Mouse (Mus musculus) forebrain, embryonic 11.5 days (tissue): ENCODE measurements around the gene Cdca8. TPM values are rescaled to one million over a fixed set of nuclear protein-coding genes. Genes with fewer than 3 reads are reported as not detected.
"Not testable (repeated sequence)": the region's sequence is repeated elsewhere in the genome, so short reads cannot be mapped to it uniquely, and the experiment has no call there.

Experiments used
- ATAC-seq: fragments of 200-750 bp; cut with Nextera tagmentation; replicated peaks from 2 replicates; pipeline ENCODE4 v1.8.0; 2017; ENCODE audit warnings: moderate TSS enrichment; ENCODE audit not compliant: low FRiP score
- DNase-seq: peaks from one replicate; pipeline ENCODE4 v3.0.0-alpha.2; 2017; ENCODE audit warnings: low spot score
- H3K27ac ChIP-seq: fragments of 300-500 bp; sonication (generic); 2 replicates; pipeline ENCODE4 v1.5.1; 2014; ENCODE audit warnings: low read depth, low read length
- H3K27me3 ChIP-seq: fragments of 300-500 bp; sonication (generic); 2 replicates; pipeline ENCODE4 v1.6.1; 2014; ENCODE audit warnings: mild to moderate bottlenecking, low read length, mixed read lengths; ENCODE audit not compliant: control insufficient read depth, insufficient read depth
- H3K36me3 ChIP-seq: fragments of 300-500 bp; sonication (generic); 2 replicates; pipeline ENCODE4 v1.6.1; 2014; ENCODE audit warnings: mild to moderate bottlenecking, low read length, moderate library complexity, mixed read lengths; ENCODE audit not compliant: control insufficient read depth, insufficient read depth
- H3K4me1 ChIP-seq: fragments of 300-500 bp; sonication (generic); replicated peaks from 2 replicates; pipeline ENCODE4 v1.6.1; 2014; ENCODE audit warnings: low read length, mixed read lengths; ENCODE audit not compliant: control insufficient read depth, insufficient read depth
- H3K4me2 ChIP-seq: fragments of 300-500 bp; sonication (generic); 2 replicates; pipeline ENCODE4 v1.6.1; 2014; ENCODE audit warnings: low read depth, mild to moderate bottlenecking, low read length, moderate library complexity, mixed read lengths; ENCODE audit not compliant: severe bottlenecking
- H3K4me3 ChIP-seq: fragments of 300-500 bp; sonication (generic); 2 replicates; pipeline ENCODE4 v1.5.1; 2014; ENCODE audit warnings: low read depth, low read length
- H3K9ac ChIP-seq: fragments of 300-500 bp; sonication (generic); 2 replicates; pipeline ENCODE4 v1.6.1; 2014; ENCODE audit warnings: low read length
- H3K9me3 ChIP-seq: fragments of 300-500 bp; sonication (generic); 2 replicates; pipeline ENCODE4 v1.6.1; 2016; ENCODE audit warnings: low read length, mixed read lengths; ENCODE audit not compliant: control insufficient read depth
- WGBS: fragments of 180-500 bp; shearing (Covaris S2); extraction: QIAGEN DNeasy Blood & Tissue Kit; methylation state at CpG from one replicate; pipeline ENCODE4 v1.1.7; 2014; 5-methylcytosine and 5-hydroxymethylcytosine counted together
- polyA plus RNA-seq: library from polyadenylated mRNA; unstranded; fragments of >200 nt; fragmentation: Nextera tagmentation; extraction: Ambion mirVana; gene quantifications from 2 replicates; pipeline ENCODE4 v1.2.1, GENCODE M21; 2014

Cdca8 gene
- 284 and 293 TPM in 2 replicates for polyA plus RNA-seq

DNA sequence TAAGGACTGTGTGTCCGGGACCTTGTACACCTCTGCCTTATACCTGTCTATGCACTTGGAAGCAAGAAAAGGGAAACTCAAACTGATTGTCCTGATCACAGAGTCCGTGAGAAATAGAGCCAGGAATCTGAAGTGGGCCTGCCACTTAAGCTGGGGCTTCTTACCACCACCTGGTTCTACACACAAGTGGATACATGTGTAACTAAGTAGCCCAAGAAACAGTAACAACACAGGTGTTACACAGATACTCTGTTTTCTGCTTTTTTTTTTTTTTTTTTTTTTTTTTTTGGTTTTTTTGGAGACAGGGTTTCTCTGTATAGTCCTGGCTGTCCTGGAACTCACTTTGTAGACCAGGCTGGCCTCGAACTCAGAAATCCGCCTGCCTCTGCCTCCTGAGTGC, at the start of gene Cdca8:
Gene Cdca8, minus strand, starts transcription at position 101 of the 400 bp plus-strand sequence.
- not testable (repeated sequence) for H3K4me2 ChIP-seq, DNase-seq, H3K9me3 ChIP-seq, H3K36me3 ChIP-seq, H3K9ac ChIP-seq, H3K27ac ChIP-seq, H3K27me3 ChIP-seq, H3K4me3 ChIP-seq, ATAC-seq
- H3K4me1 ChIP-seq: peaks cover 14% of the 10 kb centered on the region
- WGBS: 87% methylated on average over 4 of the region's 4 CpGs

DNA sequence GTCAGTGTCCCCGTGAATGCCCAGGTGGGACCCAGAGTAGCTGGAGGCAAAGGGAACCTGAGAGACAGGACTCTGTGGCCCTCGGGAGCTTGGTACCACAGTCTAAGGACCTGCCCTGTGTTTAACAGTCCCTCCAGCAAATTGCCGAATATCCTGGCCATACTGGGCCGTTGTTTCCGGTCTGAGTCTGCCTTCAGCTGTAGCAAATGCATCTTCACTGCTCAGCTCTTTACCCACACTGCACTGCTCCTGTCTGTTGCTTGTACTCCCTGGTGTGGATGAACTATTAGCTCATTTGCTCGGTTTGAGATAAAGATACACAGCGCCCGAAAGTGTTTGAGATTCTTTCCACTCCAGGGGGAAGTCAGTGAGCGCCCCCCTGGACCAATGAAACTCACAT, 49.3 kb upstream of the Cdca8 start:
- ATAC-seq (no peak), DNase-seq (no peak)
- H3K4me1 ChIP-seq: peaks cover 25% of the 10 kb centered on the region
- H3K27me3 ChIP-seq: peaks cover 53% of the 10 kb centered on the region
- WGBS: 16% methylated on average over 9 of the region's 9 CpGs
- peak overlapping the region; percentile 31; the same call in 1 of the 2 replicates for H3K4me2 ChIP-seq
- peak overlapping the region; percentile 30 for H3K9ac ChIP-seq
- no peaks in the 10 kb centered on the region for H3K36me3 ChIP-seq
- peak overlapping the region; percentile 21; the same call in 1 of the 2 replicates for H3K27ac ChIP-seq
- no peaks in the 10 kb centered on the region for H3K9me3 ChIP-seq
- H3K4me3 ChIP-seq: peak overlapping the region; percentile 47; the same call in 1 of the 2 replicates

- H3K4me3 ChIP-seq: peak overlapping the region; percentile 47
- H3K27me3 ChIP-seq: peaks cover 56% of the 10 kb centered on the region
- DNase-seq (no peak), ATAC-seq (no peak)
- H3K4me2 ChIP-seq: peak overlapping the region; percentile 29
- WGBS: 9% methylated on average over 10 of the region's 10 CpGs
- peak overlapping the region; percentile 30; the same call in 1 of the 2 replicates for H3K9ac ChIP-seq
- H3K9me3 ChIP-seq: no peaks in the 10 kb centered on the region
- H3K4me1 ChIP-seq: peaks cover 25% of the 10 kb centered on the region
- no peak overlapping the region for H3K27ac ChIP-seq
- H3K36me3 ChIP-seq: no peaks in the 10 kb centered on the region
Measured at GRCm38 (mm10) chr4:124987711-124988097, 48.6 kb upstream of the Cdca8 start.

DNA sequence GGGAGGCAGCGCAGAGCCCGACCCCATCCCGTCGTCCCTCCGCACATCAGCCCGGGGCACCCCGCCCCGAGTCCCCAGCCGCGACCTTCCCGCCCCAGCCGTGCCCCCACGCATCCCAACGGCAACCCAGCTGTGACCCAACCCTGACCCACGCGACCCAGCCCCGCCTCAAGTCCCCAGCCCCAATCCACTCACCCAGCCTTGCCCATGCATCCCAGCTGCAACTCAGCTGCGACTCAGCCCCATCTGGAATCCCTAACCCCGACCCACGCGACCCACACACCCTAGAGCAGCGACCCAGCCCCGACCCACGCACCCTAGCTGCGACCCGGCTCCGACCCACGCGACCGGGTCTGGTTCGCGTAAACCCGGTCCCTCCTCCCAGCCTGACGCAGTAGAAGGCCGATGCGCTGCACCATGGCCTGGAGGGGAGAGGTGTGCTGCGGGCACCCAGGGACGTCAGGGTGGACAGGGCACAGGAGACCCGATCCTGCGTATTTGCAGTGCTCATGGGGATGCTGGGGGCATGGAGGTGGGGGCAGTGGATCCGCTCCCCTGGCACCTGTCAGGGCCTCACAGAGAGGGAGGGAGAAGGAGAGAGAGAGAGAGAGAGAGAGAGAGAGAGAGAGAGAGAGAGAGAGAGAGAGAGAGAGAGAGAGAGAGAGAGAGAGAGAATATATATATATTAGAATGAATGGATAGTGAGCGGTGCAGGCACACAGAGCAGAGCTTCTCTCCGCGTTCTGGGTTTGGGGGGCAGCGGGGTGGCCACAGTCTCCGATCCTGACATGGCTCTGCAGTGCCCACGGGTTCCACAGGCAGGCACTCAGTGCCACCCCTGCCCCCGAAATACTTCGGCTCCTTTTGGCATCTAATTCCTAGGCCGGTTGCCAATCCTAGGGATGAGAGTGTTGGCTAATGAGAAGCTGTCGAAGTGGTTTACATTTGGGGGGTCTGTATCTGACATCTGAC, 47.9 kb upstream of the Cdca8 start:
- H3K4me1 ChIP-seq: peaks cover 25% of the 10 kb centered on the region
- peak; percentile 63 for DNase-seq

GRCm38 (mm10) chr4:124985671-124986602, 46.8 kb upstream of the Cdca8 start, which contains the start of gene Rspo1:
TSS of gene Rspo1 (plus strand) at chr4:124986430.
- H3K4me1 ChIP-seq: peaks cover 25% of the 10 kb centered on the region
- ATAC-seq: peak; percentile 38

More for the DNA sequence above, 47.9 kb upstream of the Cdca8 start:
- Histone ChIP-seq H3K4me2 (peak overlapping the region; percentile 52), H3K27me3 (peaks cover 56% of the 10 kb centered on the region), H3K9me3 (no peaks in the 10 kb centered on the region), H3K4me3 (peak overlapping the region; percentile 47), H3K9ac (peak overlapping the region; percentile 59), H3K27ac (peak overlapping the region; percentile 37; the same call in 1 of the 2 replicates), H3K36me3 (no peaks in the 10 kb centered on the region)
- WGBS: 4% methylated on average over 48 of the region's 51 CpGs
- no peak; the same call in 1 of the 2 replicates for ATAC-seq

DNA sequence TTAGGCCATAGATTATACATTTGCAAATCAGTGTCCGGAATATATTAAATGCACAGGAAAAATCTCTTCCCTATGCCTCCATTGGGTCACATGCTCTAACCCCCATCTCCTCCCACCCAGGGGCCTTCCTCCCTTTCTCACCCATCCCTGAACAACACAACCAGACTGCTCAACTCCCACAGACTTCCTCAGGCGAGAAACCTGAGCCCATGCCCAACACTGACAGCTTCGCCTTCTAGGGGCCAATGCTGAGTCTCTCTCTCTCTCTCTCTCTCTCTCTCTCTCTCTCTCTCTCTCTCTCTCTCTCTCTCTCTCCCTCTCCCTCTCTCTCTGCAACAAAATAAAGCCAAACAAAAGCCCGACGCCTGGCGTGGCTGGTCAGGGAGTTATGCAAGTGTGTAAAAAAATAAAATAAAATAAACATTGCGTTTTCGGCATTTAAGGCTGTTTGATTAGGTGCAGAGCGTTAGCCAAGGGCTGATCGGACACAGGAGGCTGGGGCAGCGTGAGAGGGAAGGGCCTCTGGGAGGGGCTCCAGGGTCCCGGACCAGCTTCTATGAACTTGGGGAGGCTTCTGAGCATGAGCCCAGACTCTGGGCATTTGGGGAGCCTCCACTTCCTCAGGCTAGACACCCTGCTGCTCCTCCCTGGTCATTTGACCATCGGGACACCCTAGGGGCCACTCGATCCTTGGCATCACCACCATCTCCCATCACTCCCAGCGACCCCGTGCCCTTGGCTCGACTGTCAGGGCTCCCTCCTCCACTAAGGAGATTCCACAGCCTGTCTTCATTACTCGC, 46.0 kb upstream of the Cdca8 start:
- ATAC-seq (no peak), DNase-seq (peak; percentile 58)
- Histone ChIP-seq H3K27ac (no peak overlapping the region), H3K4me1 (peaks cover 18% of the 10 kb centered on the region), H3K4me2 (peak overlapping the region; percentile 52; the same call in 1 of the 2 replicates), H3K27me3 (peaks cover 56% of the 10 kb centered on the region), H3K4me3 (no peak overlapping the region; the same call in 1 of the 2 replicates), H3K9me3 (no peaks in the 10 kb centered on the region), H3K36me3 (no peaks in the 10 kb centered on the region), H3K9ac (0 out of 2 replicates have a peak overlapping the region, but pooled peaks have one; percentile 59)
- WGBS: 8% methylated on average over 18 of the region's 18 CpGs

More at GRCm38 (mm10) chr4:124985671-124986602, 46.8 kb upstream of the Cdca8 start, which contains the start of gene Rspo1:
- H3K27ac ChIP-seq: peak within 1 kb of the TSS; percentile 37; the same call in 1 of the 2 replicates
- peak within 1 kb of the TSS; percentile 59 for H3K9ac ChIP-seq
- no peaks in the 10 kb centered on the region for H3K9me3 ChIP-seq
- WGBS: 1% methylated on average over 62 of the region's 62 CpGs
- H3K27me3 ChIP-seq: peaks cover 56% of the 10 kb centered on the region
- H3K36me3 ChIP-seq: no peaks in the 10 kb centered on the region
- DNase-seq: peak; percentile 72
- peak within 1 kb of the TSS; percentile 47 for H3K4me3 ChIP-seq
- peak within 1 kb of the TSS; percentile 52 for H3K4me2 ChIP-seq

- no peaks in the 10 kb centered on the region for H3K9me3 ChIP-seq
- no peak overlapping the region for H3K9ac ChIP-seq
- no peak overlapping the region for H3K27ac ChIP-seq
- no peak for ATAC-seq
- H3K4me3 ChIP-seq: no peak overlapping the region
- H3K36me3 ChIP-seq: no peaks in the 10 kb centered on the region
- DNase-seq: peak; percentile 68
- peaks cover 14% of the 10 kb centered on the region for H3K4me1 ChIP-seq
- H3K27me3 ChIP-seq: peaks cover 49% of the 10 kb centered on the region
- WGBS: 20% methylated on average over 9 of the region's 9 CpGs
- no peak overlapping the region for H3K4me2 ChIP-seq
Measured at GRCm38 (mm10) chr4:124983893-124984526, 44.9 kb upstream of the Cdca8 start.
